Mouse (Mus musculus): Measurements from ENCODE around the gene Mpped1.

Gene Mpped1

DNA sequence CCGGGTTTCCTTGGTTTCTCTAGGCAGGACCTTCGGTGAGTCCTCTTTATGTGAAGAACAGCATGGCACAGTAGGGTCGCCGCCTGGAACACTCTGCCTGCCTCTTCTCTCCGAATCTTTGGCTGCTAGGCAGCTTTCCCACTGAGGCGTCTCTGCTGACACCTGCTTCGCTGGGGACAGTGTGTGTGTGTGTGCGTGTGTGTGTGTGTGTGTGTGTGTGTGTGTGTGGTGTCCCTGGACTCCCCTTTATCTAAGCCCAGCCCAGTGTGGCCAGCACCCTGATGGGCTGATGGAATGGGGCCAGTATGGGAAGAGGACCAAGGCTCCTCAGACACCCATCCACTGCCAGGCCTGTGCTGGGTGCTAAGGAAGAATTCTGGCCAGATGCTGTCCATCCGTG, 9.8 kb downstream of the Mpped1 start:
- no peak for DNase-seq (ENCODE audit: low spot score in 2 of 2)

GRCm38 (mm10) chr15:83796924-83797323, 17.7 kb downstream of the Mpped1 start:
- no peak for DNase-seq (ENCODE audit: low spot score in 2 of 2)

DNA sequence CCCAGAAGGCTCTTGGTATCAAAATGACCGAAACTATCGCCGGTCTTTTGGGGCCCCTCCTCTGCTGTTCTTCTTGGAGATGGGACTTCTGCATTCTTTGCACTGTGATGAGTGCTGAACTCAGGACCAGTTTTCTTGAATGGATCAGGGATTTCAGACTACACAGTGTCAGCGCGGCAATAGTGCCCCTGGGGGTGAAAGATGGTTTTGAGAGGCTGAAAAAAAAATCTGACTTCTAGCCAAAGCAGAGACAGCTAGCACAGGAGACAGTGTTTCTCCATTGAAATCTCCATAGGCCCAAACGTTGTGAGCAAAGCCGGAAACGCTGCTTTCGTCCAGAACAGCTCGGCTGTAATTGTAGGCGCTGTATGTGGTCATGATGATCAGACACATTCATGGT, 19.7 kb downstream of the Mpped1 start:
- no peak for DNase-seq (ENCODE audit: low spot score in 2 of 2)

DNA sequence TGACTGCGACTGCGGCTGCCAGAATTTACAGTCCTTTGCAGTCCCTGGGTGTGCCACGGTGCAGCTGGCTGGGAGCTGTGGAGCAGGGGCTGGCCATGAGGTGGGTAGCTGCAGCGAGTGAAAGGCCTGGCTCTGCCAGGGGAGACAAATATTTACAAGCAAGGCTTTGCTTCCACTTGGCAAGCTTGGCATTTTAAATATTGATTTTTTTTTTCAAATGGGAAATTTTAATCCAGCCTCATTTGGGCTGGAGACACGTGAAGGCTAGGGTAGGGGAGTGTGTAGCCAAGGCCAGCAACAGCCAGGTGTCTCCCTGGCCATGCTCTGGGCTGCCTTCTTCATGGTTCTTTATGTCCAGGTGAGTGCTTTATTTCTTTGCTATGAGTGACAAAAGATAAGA, 21.7 kb downstream of the Mpped1 start:
- DNase-seq (ENCODE audit: low spot score in 2 of 2) = no peak

DNA sequence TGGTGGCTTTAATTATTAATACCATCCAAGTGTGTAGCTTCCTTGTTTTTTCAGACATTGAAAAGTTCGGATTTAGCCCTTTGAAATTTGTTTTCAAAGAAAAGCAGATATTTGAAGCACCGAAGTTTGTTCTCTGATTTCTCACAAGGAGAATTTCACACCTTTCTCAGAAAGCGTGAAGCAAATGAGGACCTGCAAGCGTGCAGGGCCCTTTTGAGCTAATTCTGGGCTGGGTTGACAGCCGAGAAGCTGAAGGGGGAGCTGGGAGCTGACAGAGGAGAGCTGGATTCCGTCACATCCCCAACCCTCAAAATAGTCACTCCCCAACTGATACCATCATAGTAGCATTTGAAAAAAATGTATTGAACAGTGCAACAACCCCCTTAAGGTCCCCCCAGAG, 34.8 kb downstream of the Mpped1 start:
- DNase-seq (ENCODE audit: low spot score in 2 of 2) = no peak

DNA sequence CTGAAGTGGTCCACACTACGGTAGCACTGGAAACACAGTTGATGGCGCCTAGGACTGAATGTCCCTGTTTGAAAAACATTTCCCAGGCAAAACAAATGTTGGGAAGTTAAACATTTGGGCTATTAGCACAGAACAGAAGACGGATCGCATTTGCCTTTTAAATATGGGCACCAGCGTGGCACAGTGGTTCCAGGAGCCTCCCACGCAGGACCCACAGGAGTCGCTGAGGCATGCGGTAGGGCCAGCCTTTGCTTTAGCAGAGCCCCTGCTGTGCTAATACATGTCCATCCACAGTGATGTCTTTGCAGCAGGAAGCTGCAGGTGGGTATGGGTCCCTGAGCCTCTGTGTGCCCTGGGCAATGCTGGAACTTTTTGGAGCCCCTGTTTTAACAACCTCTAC, 48.7 kb downstream of the Mpped1 start:
- no peak for DNase-seq (ENCODE audit: low spot score in 2 of 2)

DNA sequence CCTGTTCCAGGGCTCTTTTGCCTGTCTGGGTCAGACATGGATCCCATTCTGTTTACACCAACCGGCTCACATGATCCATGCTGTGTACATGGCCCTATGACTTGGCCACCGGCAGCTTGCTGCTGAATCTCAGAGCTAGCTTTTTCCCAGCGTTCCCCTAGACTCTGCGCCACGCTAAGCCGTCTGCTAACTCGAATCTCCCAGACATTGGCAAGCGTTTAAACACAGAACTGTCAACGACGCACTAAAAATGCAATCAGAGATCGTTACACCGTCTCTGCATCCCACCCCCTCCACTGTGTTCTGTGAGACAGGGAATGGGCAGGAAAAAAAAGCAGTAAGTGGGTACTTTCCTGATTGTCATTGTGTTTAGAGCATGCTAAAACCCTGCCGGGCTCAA, 50.0 kb downstream of the Mpped1 start:
- no peak for DNase-seq (ENCODE audit: low spot score in 2 of 2)

GRCm38 (mm10) chr15:83832265-83832664, 53.0 kb downstream of the Mpped1 start:
- no peak for DNase-seq (ENCODE audit: low spot score in 2 of 2)

GRCm38 (mm10) chr15:83840950-83841719, 61.9 kb downstream of the Mpped1 start:
- no peak for DNase-seq (ENCODE audit: low spot score in 2 of 2)

- DNase-seq (ENCODE audit: low spot score in 2 of 2) = no peak
These were observed 63.2 kb downstream of the Mpped1 start for GRCm38 (mm10) chr15:83842419-83842818.

DNA sequence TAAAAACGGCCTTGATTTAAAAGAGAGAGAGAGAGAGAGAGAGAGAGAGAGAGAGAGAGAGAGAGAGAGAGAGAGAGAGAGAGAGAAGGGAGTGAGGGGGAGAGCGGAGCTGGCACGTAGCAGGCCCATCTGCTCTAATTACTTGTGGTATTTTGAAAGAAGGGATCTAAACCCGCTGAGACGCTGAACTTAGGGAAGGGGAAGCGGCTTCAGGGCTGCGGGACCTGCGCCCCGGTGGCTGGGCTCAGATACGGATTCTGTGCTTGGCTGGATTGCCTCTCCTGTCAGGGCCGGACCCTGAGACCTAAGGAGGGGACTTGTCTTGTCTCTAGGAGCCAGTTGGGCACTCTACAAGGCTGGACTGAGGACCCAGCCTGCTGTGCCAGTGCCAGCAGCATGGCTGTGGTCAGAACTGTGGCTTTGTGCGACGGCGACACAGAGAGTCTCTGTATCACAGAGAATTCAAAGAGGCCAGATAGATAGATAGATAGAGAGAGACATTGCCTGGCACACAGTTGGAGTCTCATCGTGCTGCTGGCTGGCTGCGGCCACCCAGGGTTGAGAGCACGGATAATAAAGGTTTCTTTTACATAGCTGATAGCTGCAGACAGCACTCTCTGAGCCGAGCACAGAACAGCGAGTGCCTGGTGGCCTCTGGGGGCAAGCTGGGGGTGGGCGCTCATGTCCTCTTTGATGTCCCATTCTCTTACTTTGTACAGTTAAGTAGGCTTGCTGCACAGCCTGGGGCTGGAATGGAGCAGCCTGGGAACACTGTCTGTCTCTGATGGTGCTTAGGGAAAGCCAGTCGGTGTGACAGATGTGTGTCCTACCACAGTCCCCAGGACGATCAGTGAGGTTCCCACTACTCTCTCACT, 63.9 kb downstream of the Mpped1 start:
- no peak for DNase-seq (ENCODE audit: low spot score in 2 of 2)

GRCm38 (mm10) chr15:83845734-83846133, 66.5 kb downstream of the Mpped1 start:
- DNase-seq (ENCODE audit: low spot score in 2 of 2) = no peak

GRCm38 (mm10) chr15:83846592-83846991, 67.3 kb downstream of the Mpped1 start:
- no peak for DNase-seq (ENCODE audit: low spot score in 2 of 2)

- no peak for DNase-seq (ENCODE audit: low spot score in 2 of 2)
These were observed 68.2 kb downstream of the Mpped1 start for GRCm38 (mm10) chr15:83847512-83847911.

GRCm38 (mm10) chr15:83848193-83848592, 68.9 kb downstream of the Mpped1 start:
- DNase-seq (ENCODE audit: low spot score in 2 of 2) = no peak

GRCm38 (mm10) chr15:83853400-83853811, 74.1 kb downstream of the Mpped1 start:
- no peak for DNase-seq (ENCODE audit: low spot score in 2 of 2)

GRCm38 (mm10) chr15:83857129-83857528, 77.9 kb downstream of the Mpped1 start:
- DNase-seq (ENCODE audit: low spot score in 2 of 2) = peak in 1 of 2 experiments; percentile 27

GRCm38 (mm10) chr15:83865626-83866025, 86.4 kb downstream of the Mpped1 start:
- DNase-seq (ENCODE audit: low spot score in 2 of 2) = no peak

- DNase-seq (ENCODE audit: low spot score in 2 of 2) = no peak
These were observed 91.7 kb downstream of the Mpped1 start for GRCm38 (mm10) chr15:83870936-83871335.

DNA sequence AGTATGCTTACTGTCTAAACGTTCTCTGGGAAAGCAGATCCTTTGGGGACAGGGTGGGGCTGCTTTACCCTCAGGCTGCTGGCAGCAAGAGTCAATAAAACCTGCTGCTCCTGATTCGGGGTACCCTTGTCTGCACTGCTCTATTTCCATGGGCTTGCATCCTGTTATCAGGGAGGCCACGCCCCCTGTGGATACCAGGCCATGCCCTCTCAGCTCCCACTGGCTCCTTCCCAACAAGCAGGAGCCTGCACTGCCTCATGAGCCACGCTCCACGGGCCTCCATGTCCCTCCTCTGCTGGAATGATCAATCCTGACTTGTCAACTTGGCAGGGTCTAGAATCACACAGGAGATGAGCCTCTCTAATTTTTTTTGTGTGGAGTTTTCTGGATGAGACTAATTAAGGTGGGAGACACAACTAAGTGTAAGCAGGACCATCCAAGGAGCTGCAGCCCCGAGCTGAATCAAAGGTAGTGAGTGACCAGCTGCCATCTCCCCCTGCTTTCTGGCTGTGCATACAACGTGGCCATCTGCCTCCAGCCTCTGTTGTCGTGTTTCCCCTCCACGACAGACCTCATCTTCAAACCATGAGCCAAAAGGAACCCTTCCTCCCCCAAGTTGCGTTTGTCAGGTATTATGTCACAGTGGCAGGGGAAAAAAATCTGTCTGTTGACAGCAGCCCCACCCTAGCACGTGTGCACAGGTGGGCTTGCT, 98.0 kb downstream of the Mpped1 start:
- DNase-seq (ENCODE audit: low spot score in 2 of 2) = no peak

DNA sequence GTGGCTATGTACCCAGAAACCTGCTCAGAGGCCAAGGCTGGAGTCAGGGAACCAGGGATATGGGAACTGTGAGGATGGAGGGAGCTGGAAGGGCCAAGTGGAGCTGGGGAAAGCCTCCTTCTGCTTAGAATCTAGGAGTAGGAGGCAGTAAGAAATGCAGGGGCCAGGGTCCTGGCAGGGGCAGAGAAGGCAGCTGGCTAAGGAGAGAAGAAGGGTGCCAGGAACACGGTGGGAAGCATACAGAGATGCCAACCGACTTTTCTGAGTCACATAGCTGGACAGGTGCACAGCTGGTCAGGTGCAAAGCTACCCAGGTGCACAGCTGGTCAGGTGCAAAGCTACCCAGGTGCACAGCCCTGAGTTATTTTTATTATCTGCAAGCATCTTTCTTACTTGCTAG, 98.6 kb downstream of the Mpped1 start:
- no peak for DNase-seq (ENCODE audit: low spot score in 2 of 2)

- DNase-seq (ENCODE audit: low spot score in 2 of 2) = peak in 1 of 2 experiments; percentile 8
These were observed 100.6 kb downstream of the Mpped1 start for GRCm38 (mm10) chr15:83879845-83880244.
